Mouse (Mus musculus) liver, embryonic 11.5 days (tissue): ENCODE measurements around the gene Ibsp. TPM values are rescaled to one million over a fixed set of nuclear protein-coding genes. Genes with fewer than 3 reads are reported as not detected.

ENCODE experiments used
- ATAC-seq: fragments of 200-750 bp; cut with Nextera tagmentation; replicated peaks from 2 replicates; pipeline ENCODE4 v1.8.0; 2017; ENCODE audit warnings: moderate number of reproducible peaks, mild to moderate bottlenecking, moderate TSS enrichment, moderate library complexity; ENCODE audit not compliant: low FRiP score
- DNase-seq: peaks from one replicate; pipeline ENCODE4 v3.0.0-alpha.2; 2017; ENCODE audit warnings: low spot score
- H3K27ac ChIP-seq: fragments of 300-500 bp; sonication (generic); 2 replicates; pipeline ENCODE4 v1.5.1; 2014; ENCODE audit warnings: mild to moderate bottlenecking, low read depth, low read length, control low read depth
- H3K27me3 ChIP-seq: fragments of 300-500 bp; sonication (generic); replicated peaks from 2 replicates; pipeline ENCODE4 v1.6.1; 2014; ENCODE audit warnings: low read length, mixed read lengths; ENCODE audit not compliant: control insufficient read depth, insufficient read depth
- H3K36me3 ChIP-seq: fragments of 300-500 bp; sonication (generic); 2 replicates; pipeline ENCODE4 v1.6.1; 2014; ENCODE audit warnings: mild to moderate bottlenecking, low read length, moderate library complexity, mixed read lengths; ENCODE audit not compliant: control insufficient read depth, insufficient read depth
- H3K4me1 ChIP-seq: fragments of 300-500 bp; sonication (generic); replicated peaks from 2 replicates; pipeline ENCODE4 v1.6.1; 2014; ENCODE audit warnings: low read length, mixed read lengths; ENCODE audit not compliant: control insufficient read depth, insufficient read depth
- H3K4me2 ChIP-seq: fragments of 300-500 bp; sonication (generic); 2 replicates; pipeline ENCODE4 v1.6.1; 2014; ENCODE audit warnings: mild to moderate bottlenecking, control low read depth, moderate library complexity
- H3K4me3 ChIP-seq: fragments of 300-500 bp; sonication (generic); 2 replicates; pipeline ENCODE4 v1.5.1; 2014; ENCODE audit warnings: low read depth, low read length, control low read depth
- H3K9ac ChIP-seq: fragments of 300-500 bp; sonication (generic); 2 replicates; pipeline ENCODE4 v1.6.1; 2014; ENCODE audit warnings: low read depth, low read length, control low read depth
- H3K9me3 ChIP-seq: fragments of 300-500 bp; sonication (generic); 2 replicates; pipeline ENCODE4 v1.6.1; 2016; ENCODE audit warnings: low read length, inconsistent platforms, mixed read lengths; ENCODE audit not compliant: control insufficient read depth
- WGBS: fragments of 180-500 bp; shearing (Covaris S2); extraction: QIAGEN DNeasy Blood & Tissue Kit; methylation state at CpG from one replicate; pipeline ENCODE4 v1.1.7; 2014; 5-methylcytosine and 5-hydroxymethylcytosine counted together
- polyA plus RNA-seq: library from polyadenylated mRNA; unstranded; fragments of >200 nt; fragmentation: Nextera tagmentation; extraction: Ambion mirVana; gene quantifications from 2 replicates; pipeline ENCODE4 v1.2.1, GENCODE M21; 2014

Gene Ibsp
- polyA plus RNA-seq, result not detected in 2 replicates

DNA sequence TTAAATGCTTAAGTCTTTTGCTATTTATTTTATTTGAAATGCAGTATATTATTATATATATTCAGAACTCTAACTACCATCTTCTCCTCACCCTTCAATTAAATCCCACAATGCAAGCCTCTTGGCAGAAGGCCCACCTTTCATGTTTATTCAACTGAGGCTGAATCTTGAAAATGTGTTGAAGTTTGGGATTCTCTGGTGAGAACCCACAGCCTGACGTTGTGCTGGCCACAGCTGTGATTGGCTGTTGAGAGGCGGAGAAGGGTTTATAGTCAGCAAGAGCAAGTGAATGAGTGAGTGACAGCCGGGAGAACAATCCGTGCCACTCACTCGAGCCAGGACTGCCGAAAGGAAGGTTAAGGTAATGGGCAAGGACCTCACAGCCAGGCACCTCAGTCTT is at the start of gene Ibsp:
Gene Ibsp (plus strand): TSS at position 178 of the 400 bp plus-strand sequence.
- no peak within 1 kb of the TSS for H3K4me2 ChIP-seq
- H3K4me1 ChIP-seq, result no peaks in the 10 kb centered on the region
- DNase-seq (no peak), ATAC-seq (no peak)
- 74% methylated on average over 6 of the region's 6 CpGs for WGBS
- H3K9me3 ChIP-seq, result no peaks in the 10 kb centered on the region
- H3K36me3 ChIP-seq, result no peaks in the 10 kb centered on the region
- H3K27ac ChIP-seq, result no peak within 1 kb of the TSS
- no peak within 1 kb of the TSS for H3K9ac ChIP-seq
- no peak within 1 kb of the TSS for H3K4me3 ChIP-seq
- H3K27me3 ChIP-seq, result no peaks in the 10 kb centered on the region

GRCm38 (mm10) chr5:104251811-104252210 is 47.2 kb upstream of the Ibsp start:
- 74% methylated on average over 5 of the region's 5 CpGs for WGBS
- no peak for ATAC-seq
- H3K27ac ChIP-seq, result no peak overlapping the region

GRCm38 (mm10) chr5:104256585-104256984 is 42.4 kb upstream of the Ibsp start:
- ATAC-seq (no peak), DNase-seq (no peak)
- no peak overlapping the region for H3K9ac ChIP-seq
- H3K36me3 ChIP-seq, result no peaks in the 10 kb centered on the region
- H3K4me2 ChIP-seq, result no peak overlapping the region
- no peaks in the 10 kb centered on the region for H3K27me3 ChIP-seq
- WGBS, result 63% methylated on average over 3 of the region's 3 CpGs
- no peaks in the 10 kb centered on the region for H3K9me3 ChIP-seq
- H3K4me1 ChIP-seq, result no peaks in the 10 kb centered on the region
- no peak overlapping the region for H3K4me3 ChIP-seq
- H3K27ac ChIP-seq, result no peak overlapping the region

More at GRCm38 (mm10) chr5:104251811-104252210, 47.2 kb upstream of the Ibsp start:
- Histone ChIP-seq H3K4me2 (no peak overlapping the region), H3K9me3 (no peaks in the 10 kb centered on the region), H3K4me1 (no peaks in the 10 kb centered on the region), H3K36me3 (no peaks in the 10 kb centered on the region), H3K4me3 (no peak overlapping the region), H3K9ac (no peak overlapping the region), H3K27me3 (no peaks in the 10 kb centered on the region)
- DNase-seq, result no peak

DNA sequence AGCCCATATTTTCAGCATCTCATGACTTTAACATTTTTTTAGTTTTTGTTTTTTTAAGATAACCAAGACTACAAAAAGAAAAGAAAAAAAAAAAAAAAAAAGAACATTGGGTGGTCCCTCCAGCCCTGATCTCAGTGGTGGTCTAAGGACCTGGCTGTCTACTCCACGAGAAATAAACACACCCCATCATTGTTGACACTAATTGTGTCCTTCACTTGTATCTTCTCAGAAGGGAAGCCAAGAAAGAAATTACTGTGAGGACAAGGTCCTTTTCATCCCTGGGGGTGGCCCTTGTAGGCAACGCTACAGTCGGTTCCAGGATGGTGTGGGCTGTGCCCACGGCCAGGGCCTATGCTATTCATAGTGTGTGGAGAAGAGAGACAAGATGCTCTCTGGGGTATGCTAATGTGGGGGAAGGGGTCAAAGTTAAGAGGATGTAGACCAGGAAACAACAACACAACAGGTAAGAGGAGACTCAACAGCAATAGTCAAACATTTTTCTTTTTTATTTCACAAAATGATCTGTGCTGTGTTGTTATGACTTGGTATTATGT is 37.0 kb upstream of the Ibsp start:
- 71% methylated on average over 4 of the region's 4 CpGs for WGBS
- H3K4me3 ChIP-seq, result no peak overlapping the region
- no peak overlapping the region for H3K9ac ChIP-seq
- H3K9me3 ChIP-seq, result no peaks in the 10 kb centered on the region; the same call in 1 of the 2 replicates
- no peak overlapping the region for H3K27ac ChIP-seq
- DNase-seq (no peak), ATAC-seq (no peak)
- H3K4me1 ChIP-seq, result no peaks in the 10 kb centered on the region
- H3K27me3 ChIP-seq, result no peaks in the 10 kb centered on the region
- H3K36me3 ChIP-seq, result no peaks in the 10 kb centered on the region
- H3K4me2 ChIP-seq, result no peak overlapping the region

GRCm38 (mm10) chr5:104263014-104263776 is 35.8 kb upstream of the Ibsp start:
- DNase-seq, result no peak
- no peak overlapping the region for H3K27ac ChIP-seq
- no peak overlapping the region for H3K4me3 ChIP-seq
- H3K36me3 ChIP-seq, result no peaks in the 10 kb centered on the region
- H3K27me3 ChIP-seq, result no peaks in the 10 kb centered on the region
- H3K9ac ChIP-seq, result no peak overlapping the region
- no peak overlapping the region for H3K4me2 ChIP-seq
- no peaks in the 10 kb centered on the region; the same call in 1 of the 2 replicates for H3K9me3 ChIP-seq
- ATAC-seq, result no peak
- H3K4me1 ChIP-seq, result no peaks in the 10 kb centered on the region
- 80% methylated on average over 13 of the region's 13 CpGs for whole genome bisulfite sequencing

DNA sequence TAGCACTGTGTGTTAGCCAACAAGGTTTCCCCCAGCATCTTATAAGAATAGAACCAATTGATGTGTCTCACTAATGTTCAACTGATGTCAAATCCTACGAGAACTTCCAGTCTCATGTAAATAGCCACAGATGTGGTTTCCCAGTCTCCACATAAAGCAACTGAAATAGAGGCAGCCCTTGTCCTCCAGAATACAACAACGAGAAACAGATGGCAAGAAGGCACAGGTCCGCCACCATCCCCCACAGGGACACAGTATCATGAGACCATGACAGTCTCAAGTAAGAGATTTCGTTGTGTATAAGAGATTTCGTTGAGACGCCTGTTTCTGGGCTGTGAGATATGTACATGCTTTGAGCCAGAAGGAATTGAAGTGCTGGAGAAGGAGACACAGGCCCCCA is 4.8 kb upstream of the Ibsp start:
- Histone ChIP-seq H3K27ac (no peak overlapping the region), H3K9me3 (no peaks in the 10 kb centered on the region), H3K9ac (no peak overlapping the region), H3K4me3 (no peak overlapping the region), H3K27me3 (no peaks in the 10 kb centered on the region), H3K4me1 (no peaks in the 10 kb centered on the region), H3K4me2 (no peak overlapping the region), H3K36me3 (no peaks in the 10 kb centered on the region)
- 68% methylated on average over 6 of the region's 6 CpGs for WGBS
- no peak for DNase-seq
- no peak for ATAC-seq

DNA sequence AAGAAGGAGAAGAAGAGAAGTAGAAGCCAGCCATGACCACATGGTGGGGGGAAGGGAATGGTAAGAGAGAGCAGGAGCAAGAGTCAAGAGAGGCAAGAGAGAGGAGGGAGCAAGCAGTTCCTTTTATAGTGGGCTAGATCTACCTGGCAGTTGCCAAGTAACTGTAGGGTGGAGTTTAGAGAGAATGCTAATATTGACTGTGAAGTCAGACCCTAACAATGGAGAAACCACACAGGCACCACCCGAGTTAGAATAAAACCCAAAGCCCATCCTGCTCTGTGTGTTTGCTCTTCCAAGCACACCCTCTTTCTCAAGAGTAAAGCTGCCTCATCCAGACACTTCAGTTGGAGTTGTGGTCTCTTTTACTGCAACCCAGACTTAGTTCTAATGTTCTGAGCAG is 15.1 kb downstream of the Ibsp start:
- no peak overlapping the region for H3K27ac ChIP-seq
- H3K4me2 ChIP-seq, result no peak overlapping the region
- H3K9ac ChIP-seq, result no peak overlapping the region
- no peaks in the 10 kb centered on the region for H3K9me3 ChIP-seq
- no peak overlapping the region for H3K4me3 ChIP-seq
- no peak for ATAC-seq
- H3K27me3 ChIP-seq, result no peaks in the 10 kb centered on the region
- H3K4me1 ChIP-seq, result no peaks in the 10 kb centered on the region
- WGBS, result 58% methylated on average over 1 of the region's 1 CpGs
- DNase-seq, result no peak
- no peaks in the 10 kb centered on the region for H3K36me3 ChIP-seq

DNA sequence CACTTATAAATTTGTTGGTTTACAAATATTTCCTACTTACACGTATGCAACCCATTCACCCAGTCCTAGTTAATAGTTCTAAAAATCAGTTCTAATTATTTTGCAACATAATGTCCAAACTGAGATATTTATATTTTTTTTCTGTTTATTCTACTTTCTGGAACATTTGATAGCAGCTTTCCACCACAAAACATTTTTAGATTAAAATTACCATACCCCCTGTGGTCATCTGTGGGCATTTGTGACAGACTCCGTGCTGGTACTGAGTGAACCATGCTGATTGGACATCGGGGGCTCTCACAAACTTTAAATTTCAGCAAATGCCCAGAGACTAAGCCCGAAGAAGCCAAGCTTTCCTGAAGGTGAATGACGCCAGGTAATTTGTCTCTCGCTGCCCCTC is 26.1 kb downstream of the Ibsp start, which contains the start of gene Mepe:
Gene Mepe (plus strand): TSS at position 301 of the 400 bp plus-strand sequence.
- ATAC-seq (no peak), DNase-seq (no peak)
- Histone ChIP-seq H3K27me3 (no peaks in the 10 kb centered on the region), H3K36me3 (no peaks in the 10 kb centered on the region), H3K4me3 (no peak within 1 kb of the TSS), H3K4me1 (no peaks in the 10 kb centered on the region), H3K27ac (no peak within 1 kb of the TSS), H3K9ac (no peak within 1 kb of the TSS), H3K4me2 (no peak within 1 kb of the TSS), H3K9me3 (no peaks in the 10 kb centered on the region)
- 82% methylated on average over 6 of the region's 6 CpGs for WGBS

- no peak for DNase-seq
- Histone ChIP-seq H3K36me3 (no peaks in the 10 kb centered on the region), H3K27me3 (no peaks in the 10 kb centered on the region), H3K9ac (no peak overlapping the region), H3K27ac (no peak overlapping the region), H3K9me3 (no peaks in the 10 kb centered on the region), H3K4me2 (no peak overlapping the region), H3K4me3 (no peak overlapping the region), H3K4me1 (no peaks in the 10 kb centered on the region)
- no peak for ATAC-seq
- 74% methylated on average over 4 of the region's 4 CpGs for WGBS
Observed at GRCm38 (mm10) chr5:104326884-104327283, 27.9 kb downstream of the Ibsp start.
